Mouse (Mus musculus): Measurements from ENCODE around the gene Lnx2.

Lnx2 gene

DNA sequence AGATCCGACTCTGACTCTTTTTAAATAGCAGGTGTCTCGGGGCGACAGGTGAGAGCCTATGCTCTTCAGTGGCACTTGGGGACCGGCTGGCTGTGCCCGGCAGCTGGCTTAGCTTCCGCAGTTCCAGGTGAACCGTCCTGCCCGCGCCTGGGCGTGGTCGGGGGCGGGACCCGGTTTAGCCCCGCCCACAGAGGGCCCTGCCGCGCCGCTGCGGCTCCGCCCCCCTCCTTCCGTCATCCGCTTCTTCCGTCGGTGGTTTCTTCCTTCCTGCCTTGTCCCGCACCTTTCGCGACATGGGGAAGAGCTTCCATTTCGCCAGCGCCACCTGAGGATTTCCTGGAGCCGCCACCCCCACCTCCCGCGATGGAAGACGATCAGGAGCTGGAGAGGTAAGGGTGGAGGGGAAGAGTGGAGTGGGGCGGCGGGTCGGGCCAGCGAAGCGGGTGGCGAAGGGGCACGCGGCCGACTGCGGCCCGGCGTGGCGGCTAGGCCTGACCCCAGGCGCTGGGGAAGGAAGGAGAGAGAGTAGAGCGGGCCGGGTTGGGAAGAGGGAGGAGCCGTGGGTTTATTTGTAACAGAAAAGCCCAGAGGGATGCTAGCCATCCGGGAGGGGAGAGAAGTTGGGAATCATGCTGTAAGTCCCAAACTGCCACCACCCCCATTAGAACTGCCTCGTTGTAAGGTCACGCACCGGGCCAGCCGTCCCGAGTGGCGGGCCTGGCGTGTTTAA is 1.1 kb upstream of the Lnx2 start:
- peak; percentile 86 to 88 for DNase-seq (ENCODE audit: low spot score in 2 of 2)

DNA sequence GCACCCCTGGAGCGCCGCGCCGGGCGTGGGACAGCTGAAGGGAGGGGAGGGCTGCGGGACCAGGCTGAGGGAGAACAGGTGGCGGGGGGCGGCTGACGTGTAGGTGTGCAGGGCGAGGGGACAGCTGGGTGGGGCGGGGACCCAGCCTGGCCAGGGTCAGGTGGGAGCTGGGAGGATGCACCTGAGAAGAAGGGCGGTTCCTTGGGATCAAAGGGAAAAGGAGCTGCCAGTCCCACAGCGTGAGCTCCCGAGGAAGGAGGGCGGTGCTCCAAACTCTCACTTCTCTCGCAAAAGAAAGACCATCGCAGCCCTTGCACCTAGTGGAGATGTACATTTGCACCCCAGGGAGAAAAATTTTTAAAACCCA is 396 bp upstream of the Lnx2 start, which contains the start of gene Polr1d:
TSS of gene Polr1d (plus strand) at position 252 of the 367 bp plus-strand sequence.
- DNase-seq (ENCODE audit: low spot score in 2 of 2) = peak in 1 of 2 experiments; percentile 24

DNA sequence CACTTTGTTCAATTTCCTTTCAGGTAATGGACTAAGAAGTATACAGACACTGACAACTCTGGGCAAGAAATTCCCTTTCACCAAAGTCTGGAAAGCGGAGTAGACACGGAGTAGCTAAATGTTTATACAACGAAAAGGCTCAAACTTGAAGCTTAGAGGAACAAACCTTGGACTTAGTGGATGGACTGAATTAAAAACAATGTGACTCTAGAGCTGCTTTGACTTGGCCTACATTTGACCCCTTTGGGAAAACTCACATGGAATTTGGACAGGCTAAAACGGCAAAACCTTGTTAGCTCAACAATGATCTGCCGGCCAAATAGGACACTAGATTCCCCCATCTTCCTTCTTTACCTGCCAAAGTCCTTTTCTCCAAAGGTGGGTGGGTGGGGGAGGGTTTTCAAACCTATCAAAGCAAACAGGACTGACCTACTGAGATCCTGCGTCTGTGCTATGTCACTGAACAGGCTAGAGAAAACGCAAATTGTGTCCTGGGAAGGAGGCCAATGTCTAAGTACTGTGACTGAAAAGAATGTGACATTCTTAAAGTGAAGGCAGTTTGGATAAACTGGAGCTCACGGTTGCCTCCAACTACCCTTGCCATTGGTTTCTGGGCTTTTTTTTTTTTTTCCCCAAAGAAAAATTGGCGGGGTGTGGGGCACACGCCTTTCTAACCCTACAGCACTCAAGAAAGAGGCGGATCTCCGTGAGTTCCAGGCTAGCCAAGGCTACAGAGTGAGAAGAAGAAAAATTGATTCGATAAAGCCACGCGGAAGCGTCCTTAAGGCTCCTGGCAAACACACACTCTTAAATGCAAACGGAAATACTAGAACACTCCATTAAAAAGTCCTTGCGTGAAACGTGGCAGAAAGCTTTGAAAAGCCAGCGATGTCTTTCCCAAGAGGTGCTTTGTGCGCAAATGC is 1.0 kb downstream of the Lnx2 start:
- no peak for DNase-seq (ENCODE audit: low spot score in 2 of 2)

DNA sequence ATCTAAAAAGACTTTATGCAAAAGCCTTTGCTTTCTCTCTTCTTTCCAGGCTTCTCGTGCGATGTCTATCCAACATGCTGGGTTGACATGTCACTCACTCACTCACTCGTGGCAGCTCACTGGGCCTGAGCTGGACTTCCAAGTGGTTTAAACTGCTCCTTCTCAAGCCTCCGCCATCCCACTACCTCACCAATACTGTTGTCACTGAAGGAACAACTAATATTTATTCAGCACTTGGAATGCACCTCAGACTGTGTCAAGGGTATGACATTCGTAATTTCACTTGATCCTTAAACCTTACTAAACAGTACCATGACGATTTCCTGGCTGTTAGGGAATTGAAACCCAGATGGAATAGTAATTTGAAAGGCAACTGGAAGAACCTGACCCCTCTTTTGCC is 2.6 kb downstream of the Lnx2 start:
- no peak for DNase-seq (ENCODE audit: low spot score in 2 of 2)

DNA sequence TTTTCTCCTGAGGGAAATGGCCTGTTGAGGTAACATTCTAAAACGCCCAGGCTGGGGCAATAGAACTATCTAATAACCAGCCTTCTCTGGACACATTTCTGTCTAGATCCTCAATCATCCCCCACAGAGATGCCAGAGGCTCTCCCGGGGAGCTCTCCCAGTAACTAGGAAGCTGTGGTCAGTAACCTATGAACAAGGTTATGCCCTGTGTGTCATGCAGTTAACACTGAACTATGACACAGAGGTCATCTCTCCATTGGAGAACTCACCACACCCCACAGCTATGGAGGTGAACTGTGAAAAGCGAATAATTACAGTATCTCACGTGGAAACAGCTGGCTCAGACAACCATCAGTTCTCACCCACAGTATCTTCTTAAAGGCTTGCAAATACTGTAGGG is 4.5 kb downstream of the Lnx2 start:
- DNase-seq (ENCODE audit: low spot score in 2 of 2) = no peak

DNA sequence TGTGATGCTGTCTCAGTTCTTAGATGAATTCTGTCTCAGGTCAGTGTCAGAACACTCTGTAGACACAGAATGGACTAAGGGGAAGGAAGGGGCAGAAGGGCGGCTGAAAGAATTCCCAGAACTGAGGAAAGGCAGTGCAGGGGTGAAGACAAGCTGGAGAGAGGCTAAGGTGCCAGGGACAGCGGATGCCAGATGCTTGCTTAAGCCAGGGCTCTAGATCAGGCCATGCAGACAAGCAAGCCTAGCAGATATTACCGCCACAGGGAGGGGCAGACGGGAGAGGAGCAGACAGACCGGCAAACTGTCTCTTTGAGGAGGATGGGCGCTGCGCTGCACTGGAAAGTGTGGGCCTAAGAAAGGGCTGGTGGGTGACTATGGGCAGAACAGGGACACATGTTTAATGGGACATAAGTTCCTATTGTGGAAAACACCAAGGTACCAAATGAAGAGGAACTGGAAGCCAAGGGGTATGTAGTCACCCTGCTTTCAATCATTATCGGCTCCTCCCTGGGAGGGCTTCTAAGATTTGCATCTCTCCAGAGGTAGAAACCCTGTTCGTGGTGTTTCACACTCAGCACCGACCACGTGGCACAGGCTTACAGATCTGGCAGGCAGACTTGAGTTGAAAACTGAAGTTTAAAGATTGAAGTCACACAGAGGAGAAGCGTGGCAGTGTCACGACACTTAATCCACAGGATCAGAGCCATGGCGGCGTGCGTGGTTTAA is 5.4 kb downstream of the Lnx2 start:
- no peak for DNase-seq (ENCODE audit: low spot score in 2 of 2)

DNA sequence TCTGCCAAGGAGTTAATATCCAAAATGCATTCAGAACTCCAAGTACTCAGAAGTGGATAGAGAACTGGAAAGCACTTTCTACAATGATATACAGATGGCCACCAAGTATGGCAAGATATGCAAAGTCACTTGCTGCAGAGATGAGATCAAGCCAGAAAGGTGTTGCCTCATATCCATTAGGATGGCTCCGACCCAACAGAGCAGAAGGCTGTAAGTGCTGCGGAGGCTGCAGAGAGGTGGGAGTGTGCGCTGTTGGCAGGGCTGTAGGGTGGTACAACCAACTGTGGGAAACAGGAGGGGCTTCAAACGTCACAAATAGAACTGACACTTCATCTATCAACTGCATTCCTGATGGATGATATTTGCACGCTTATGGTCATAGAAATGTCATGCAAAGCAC is 7.5 kb downstream of the Lnx2 start:
- DNase-seq (ENCODE audit: low spot score in 2 of 2) = peak in 1 of 2 experiments; percentile 32

DNA sequence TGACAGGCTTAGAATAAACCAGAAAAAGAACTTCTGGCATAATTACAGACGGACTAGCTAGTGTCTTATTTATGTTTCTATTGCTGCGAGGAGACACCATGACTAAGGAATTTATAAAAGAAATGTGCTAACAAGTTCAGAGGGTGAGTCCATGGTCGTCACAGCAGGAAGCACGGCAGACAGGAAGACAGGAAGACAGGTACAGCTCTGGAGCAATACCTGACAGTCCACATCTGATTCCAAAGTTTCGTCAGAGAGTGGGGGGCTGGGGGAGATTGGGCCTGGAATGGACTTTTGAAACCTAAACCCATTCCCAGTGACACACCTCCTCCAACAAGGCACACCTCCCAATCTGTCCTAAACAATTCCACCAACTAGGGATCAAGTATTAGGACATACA is 9.4 kb downstream of the Lnx2 start:
- no peak for DNase-seq (ENCODE audit: low spot score in 2 of 2)

DNA sequence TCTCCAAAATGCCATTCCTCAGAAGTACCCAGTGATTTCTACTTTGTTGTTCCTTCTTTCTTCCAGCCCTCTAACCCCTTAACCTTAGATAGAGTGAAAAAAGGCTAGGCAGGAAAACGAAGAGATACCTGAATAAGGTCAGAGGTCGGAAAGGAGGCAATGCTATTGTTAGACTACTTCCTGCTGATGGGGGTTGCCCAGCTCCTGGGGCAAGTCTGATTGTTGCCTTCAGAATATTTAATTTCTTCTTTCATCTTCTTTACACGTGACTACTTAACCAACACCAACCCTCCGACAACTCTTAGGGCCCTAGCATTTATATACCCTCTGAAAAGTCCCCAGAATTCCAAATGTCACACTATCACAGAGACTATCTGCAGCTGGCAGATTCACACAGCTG is 10.3 kb downstream of the Lnx2 start:
- no peak for DNase-seq (ENCODE audit: low spot score in 2 of 2)

DNA sequence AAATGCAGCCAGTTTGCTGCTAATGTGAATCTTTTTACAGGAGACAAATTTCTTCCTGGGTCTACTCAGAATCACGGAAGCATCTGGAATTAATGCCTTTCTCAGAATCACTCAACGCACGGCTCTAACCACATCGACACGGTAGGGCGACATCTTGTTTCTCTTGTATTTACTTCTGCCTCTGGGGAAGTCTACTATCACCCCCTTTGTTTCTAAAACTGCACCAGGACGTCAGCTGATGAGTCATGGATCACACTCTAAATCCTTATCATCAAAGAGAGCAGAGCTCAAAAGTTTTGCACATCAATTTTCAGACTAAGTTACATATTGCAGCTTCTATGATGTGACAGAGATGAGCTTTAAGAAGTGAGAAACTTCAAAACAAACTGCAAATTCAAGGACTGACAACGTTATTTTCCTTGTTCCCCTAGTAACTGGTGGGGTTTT is 13.1 kb downstream of the Lnx2 start:
- no peak for DNase-seq (ENCODE audit: low spot score in 2 of 2)

DNA sequence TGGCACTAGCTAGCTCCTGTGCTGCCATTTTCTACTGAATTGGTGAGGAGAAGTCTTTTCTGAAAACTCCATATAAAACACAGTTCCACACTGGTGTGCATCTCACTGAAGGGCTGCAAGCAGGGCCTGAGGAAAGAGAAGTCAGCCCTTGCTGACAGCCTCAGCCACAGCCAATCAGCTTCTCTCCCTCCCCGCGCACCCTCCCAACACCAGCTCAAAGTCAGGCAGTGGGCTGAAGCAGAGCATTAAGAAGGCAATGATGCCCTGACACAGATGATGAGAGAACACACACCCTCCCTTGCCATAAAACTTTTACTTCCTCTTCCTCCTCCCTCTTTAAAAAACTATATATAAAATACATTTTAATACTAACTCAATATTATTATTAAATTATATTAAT is 16.4 kb downstream of the Lnx2 start:
- no peak for DNase-seq (ENCODE audit: low spot score in 2 of 2)

DNA sequence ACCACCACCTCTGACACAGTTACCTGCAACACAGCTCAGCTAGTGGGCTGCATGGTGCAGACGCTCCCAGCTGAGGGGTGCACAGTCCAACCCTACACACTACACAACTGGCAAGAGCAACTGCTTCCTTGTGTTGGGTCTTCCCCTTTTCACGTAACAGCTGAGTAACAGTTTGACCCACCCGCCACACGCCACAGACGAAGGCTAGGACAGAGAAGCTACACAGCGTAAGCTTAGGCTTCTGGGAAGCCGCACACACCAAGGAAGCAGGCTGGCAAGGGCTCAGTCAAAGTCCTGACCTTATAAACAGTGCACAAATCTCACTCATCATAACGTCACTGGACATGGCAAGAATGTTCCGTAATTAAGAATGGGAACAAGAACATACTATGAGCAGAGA is 17.1 kb downstream of the Lnx2 start:
- no peak for DNase-seq (ENCODE audit: low spot score in 2 of 2)

DNA sequence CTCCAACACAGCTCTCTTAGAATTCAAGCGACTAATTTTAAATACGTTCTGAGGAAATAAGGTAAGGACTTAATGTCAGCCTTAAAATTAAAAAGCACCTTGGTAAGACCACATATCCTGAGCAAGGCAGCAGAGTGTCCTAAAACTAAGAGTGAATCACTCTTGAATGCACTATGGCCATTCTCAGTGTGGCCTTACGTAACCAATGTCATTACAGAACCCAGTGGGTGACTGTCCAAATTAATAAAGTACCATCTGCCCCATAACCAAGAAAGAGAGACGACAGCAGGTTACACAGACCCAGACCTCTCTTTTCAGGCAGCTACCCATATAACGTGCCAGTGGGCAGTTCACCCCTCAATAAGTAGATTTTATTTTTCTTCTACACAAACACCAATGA is 17.7 kb downstream of the Lnx2 start:
- DNase-seq (ENCODE audit: low spot score in 2 of 2) = no peak

DNA sequence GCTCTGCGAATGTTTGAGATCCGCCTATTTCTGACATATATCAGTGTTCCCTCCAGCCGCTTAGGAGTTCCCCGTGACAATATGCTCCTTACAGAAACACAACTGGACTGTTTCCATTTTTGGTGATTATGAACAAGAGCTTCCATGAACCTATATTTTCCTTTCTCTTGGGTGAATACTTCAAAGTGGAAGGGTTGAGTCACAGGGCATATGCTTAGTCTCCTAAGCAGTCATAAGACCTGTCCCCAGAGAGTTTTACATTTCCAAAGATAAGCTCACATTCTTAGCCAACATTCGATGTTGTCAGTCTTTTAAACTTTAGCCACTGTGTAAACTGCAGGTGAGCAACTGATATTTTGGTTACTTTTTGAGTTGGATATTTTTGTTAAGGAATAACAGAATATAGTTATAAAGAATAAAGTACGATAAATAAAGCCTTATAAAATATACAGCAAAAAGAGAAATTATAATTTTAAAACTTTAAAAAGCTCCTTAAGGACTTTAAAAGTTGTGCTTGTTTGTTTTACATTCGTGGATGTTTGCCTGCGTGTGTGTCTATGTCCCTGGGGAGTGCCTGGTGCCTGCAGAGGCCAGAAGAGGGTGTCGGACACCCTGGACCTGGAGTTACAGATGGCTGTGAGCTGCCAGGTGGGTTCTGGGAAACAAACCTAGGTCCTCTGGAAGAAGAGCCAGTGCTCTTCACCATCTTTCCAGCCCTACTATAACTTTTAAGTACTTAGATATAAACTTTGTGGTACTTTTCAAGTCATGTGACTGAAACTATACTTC is 18.6 kb downstream of the Lnx2 start:
- DNase-seq (ENCODE audit: low spot score in 2 of 2) = no peak

DNA sequence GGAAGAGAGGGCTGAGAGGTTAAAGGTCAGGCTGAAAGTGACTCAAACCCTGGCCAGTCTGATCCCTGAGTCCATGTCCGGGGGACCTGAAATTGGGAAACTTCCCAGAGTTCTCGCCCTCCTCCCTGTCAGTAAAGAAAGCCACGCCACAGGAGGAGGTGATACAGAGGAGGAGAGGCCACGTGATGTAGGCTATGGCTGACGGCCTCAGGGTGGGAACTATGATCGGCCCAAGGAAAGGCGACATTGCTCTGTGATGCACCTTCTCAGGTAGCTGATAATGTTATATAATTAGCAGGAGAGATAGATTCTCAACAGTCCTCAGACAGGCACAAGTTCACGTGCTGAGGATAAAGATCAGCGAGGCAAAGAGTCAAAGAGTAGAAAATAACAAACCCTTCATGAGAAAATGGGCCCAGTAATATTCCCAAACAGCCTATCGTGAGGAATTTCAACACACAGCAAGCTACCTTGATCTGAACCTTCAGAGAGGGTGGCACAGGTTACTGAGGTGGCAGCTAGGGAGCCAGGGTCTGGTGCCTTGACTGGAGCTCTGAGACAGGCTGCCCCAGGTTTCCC is 19.6 kb downstream of the Lnx2 start:
- no peak for DNase-seq (ENCODE audit: low spot score in 2 of 2)

DNA sequence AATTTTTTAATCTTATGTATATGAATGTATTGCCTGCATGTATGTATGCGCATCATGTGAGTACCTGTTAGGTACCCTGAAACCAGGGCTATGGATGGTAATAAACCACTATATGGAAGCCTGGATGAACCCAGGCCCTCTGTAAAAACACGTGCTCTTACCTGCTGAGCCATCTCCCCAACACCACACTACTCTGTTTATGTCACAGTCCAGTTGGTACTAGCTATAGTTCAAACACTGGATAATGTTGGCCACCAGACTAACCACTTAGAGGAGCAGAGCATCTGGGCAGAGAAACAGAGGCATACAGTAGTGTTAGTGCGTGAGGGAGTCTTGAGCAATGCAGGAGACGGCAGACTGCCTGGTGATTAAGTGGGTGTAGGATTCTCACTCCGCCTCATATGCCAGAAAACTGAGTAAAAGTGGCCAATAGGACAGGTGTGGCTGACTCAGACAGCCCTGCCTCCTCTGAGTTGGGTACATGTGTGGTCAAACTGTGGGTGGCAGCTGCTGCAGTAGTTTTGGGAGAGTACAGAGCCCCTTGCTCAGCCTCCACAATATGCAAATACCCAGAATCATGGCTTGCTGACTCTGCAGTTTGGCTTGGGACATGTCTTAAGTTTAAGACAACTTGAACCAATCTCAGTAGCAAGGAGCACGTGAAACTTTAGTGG is 20.7 kb downstream of the Lnx2 start:
- DNase-seq (ENCODE audit: low spot score in 2 of 2) = peak; percentile 59 to 63

DNA sequence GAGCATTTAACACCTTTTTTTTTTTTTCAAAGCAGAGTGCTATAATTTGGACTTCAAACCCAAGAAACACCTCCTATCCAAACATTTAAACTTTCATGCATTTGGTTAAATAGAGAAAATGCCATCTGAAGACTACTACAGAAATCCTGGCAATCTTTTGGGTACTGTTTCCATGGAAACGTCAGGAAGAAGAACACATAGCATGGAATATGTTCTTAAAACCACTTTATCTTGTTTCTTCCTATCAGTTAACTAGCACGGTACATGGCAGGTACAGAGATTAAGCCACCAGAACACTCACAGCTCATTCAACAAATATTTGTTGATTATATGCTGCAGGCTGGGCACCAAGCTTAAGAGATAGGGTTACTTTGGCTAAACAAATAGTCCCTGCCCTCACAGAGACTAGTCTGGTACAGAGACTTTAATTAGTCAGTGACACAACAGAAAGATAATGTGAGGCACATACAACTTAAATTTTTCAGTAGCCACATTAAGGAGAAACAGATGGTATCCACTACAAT is 21.6 kb downstream of the Lnx2 start:
- DNase-seq (ENCODE audit: low spot score in 2 of 2) = no peak

DNA sequence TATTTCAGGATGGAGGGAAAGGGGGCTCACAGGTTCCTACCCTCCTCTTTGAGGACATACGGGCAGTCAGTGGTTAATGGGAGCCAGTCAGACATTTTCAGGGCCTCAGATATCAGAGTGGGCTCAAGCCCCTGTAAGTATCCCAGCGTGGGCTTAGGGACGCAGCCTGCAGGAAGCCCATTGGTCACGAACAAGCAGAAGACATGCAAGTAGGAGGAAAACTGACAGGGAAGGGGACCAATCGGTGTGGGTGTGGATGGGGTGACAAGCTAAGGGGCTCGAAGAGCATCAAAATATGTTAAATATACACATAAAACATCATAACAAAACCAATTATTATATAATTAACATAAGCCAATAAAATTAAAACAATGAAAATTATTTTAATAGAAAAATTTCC is 22.1 kb downstream of the Lnx2 start:
- DNase-seq (ENCODE audit: low spot score in 2 of 2) = peak in 1 of 2 experiments; percentile 21

DNA sequence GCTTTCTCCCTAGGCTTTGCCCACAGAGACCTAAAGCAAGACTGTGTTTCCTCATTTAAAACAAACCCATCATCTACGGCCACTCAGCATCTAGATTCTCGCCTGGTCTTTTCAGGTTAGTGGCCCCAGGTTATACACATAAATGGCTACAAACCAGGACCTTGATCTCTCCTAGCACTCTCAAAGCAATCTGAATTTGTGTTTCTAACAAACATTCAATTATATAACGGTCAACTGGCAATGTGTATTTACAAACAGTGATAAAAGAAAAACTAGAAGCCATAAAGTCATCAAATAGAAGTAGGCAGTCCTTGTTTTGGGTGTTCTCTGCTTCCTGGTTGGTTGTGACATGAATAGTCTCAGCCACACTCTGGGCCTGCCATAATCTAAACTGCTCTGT is 22.9 kb downstream of the Lnx2 start:
- no peak for DNase-seq (ENCODE audit: low spot score in 2 of 2)

DNA sequence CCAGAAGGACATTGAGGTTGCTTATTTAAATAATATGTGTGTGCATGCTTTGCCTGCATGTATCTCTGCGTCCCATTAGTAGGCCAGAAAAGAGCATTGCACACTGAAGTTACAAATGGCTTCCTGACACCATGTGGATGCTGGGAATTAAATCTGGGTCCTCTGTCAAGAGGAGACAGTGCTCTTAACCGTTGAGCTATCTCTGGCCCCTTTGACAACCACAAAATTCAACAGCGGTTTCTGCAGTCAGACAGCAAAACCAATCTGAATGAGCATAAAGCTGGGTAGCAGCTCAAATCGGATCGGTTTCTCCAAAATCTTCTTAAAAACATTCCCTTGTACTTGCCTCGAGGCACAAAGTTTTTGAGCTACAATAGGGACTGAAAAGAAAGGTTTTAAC is 23.3 kb downstream of the Lnx2 start:
- DNase-seq (ENCODE audit: low spot score in 2 of 2) = no peak

DNA sequence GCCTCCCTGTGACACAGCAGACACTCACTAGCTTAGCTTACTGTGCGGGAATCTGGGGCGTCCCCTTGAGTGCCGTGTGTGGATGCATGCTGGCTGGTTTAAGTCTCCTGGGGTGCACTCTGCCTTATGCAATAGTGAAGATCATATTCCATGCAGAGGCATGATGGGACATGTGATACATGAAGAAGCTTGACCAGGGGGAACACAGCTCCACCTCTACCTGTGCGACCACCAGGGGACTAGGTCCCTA is 24.2 kb downstream of the Lnx2 start:
- no peak for DNase-seq (ENCODE audit: low spot score in 2 of 2)
